Mouse (Mus musculus): ENCODE measurements around the gene U90926.

- no peak for TF ChIP-seq POLR2A (IDR thresholded peaks at IDR 0.05; ENCODE audit: control insufficient read depth, extremely low read depth, insufficient read depth, low read length, poor library complexity)
- no peak for TF ChIP-seq CTCF (IDR thresholded peaks at IDR 0.05; ENCODE audit: borderline replicate concordance, control insufficient read depth, extremely low read depth, insufficient read depth, low read length, poor library complexity)
Measured at GRCm38 (mm10) chr5:92215308-92215707, at the start of gene U90926.

All from thymus, adult 2 months (tissue).